Mouse (Mus musculus) intestine, postnatal 0 days (tissue): ENCODE measurements at regions not wholly inside any gene's neighbourhood (a gene's known extent, or its start where the extent isn't known, plus 50 kb on each side); places are given as distances from the start of the nearest gene placed in this dataset.

Source experiments
- ATAC-seq: fragments of 200-750 bp; cut with Nextera tagmentation; 2 replicates; pipeline ENCODE4 v1.8.0; 2017; ENCODE audit warnings: mild to moderate bottlenecking, moderate TSS enrichment, moderate library complexity
- H3K27ac ChIP-seq: fragments of 300-500 bp; sonication (generic); 2 replicates; pipeline ENCODE4 v1.5.1; 2014; ENCODE audit warnings: mild to moderate bottlenecking, low read depth, low read length, moderate library complexity
- H3K27me3 ChIP-seq: fragments of 300-500 bp; sonication (generic); replicated peaks from 2 replicates; pipeline ENCODE4 v1.6.1; 2014; ENCODE audit warnings: low read length, mixed read lengths; ENCODE audit not compliant: control insufficient read depth, insufficient read depth
- H3K36me3 ChIP-seq: fragments of 300-500 bp; sonication (generic); 2 replicates; pipeline ENCODE4 v1.6.1; 2014; ENCODE audit warnings: mild to moderate bottlenecking, moderate library complexity; ENCODE audit not compliant: control insufficient read depth, insufficient read depth
- H3K4me1 ChIP-seq: fragments of 300-500 bp; sonication (generic); replicated peaks from 2 replicates; pipeline ENCODE4 v1.6.1; 2014; ENCODE audit warnings: antibody characterized with exemption, low read length, mixed read lengths; ENCODE audit not compliant: control insufficient read depth, insufficient read depth
- H3K4me2 ChIP-seq: fragments of 300-500 bp; sonication (generic); replicated peaks from 2 replicates; pipeline ENCODE4 v1.6.1; 2014; ENCODE audit warnings: low read depth, mild to moderate bottlenecking, moderate library complexity
- H3K4me3 ChIP-seq: fragments of 300-500 bp; sonication (generic); 2 replicates; pipeline ENCODE4 v1.5.1; 2014; ENCODE audit warnings: low read depth, low read length
- H3K9ac ChIP-seq: fragments of 300-500 bp; sonication (generic); 2 replicates; pipeline ENCODE4 v1.6.1; 2014; ENCODE audit warnings: mild to moderate bottlenecking, low read depth, low read length
- H3K9me3 ChIP-seq: fragments of 300-500 bp; sonication (generic); 2 replicates; pipeline ENCODE4 v1.6.1; 2016; ENCODE audit warnings: mixed run types; ENCODE audit not compliant: control insufficient read depth
- CTCF ChIP-seq: sonication (generic); IDR thresholded peaks from 2 replicates; pipeline ENCODE4 v1.5.1; 2016; ENCODE audit warnings: low read depth, mild to moderate bottlenecking, control low read depth, antibody characterized with exemption, moderate library complexity
- WGBS: fragments of 180-500 bp; shearing (Covaris S2); extraction: QIAGEN DNeasy Blood & Tissue Kit; methylation state at CpG from one replicate; pipeline ENCODE4 v1.1.7; 2014; 5-methylcytosine and 5-hydroxymethylcytosine counted together

- no peaks in the 10 kb centered on the region for H3K4me1 ChIP-seq
- H3K4me3 ChIP-seq, result no peak overlapping the region
- WGBS, result 71% methylated on average over 12 of the region's 12 CpGs
- no peak for TF ChIP-seq CTCF
- H3K27ac ChIP-seq, result no peak overlapping the region
- no peaks in the 10 kb centered on the region for H3K27me3 ChIP-seq
- no peak for ATAC-seq
- H3K36me3 ChIP-seq, result no peaks in the 10 kb centered on the region
- no peak overlapping the region for H3K4me2 ChIP-seq
- H3K9me3 ChIP-seq, result no peaks in the 10 kb centered on the region
- H3K9ac ChIP-seq, result no peak overlapping the region
Observed at GRCm38 (mm10) chr3:34377329-34377728, 272.9 kb upstream of the Sox2 start.

DNA sequence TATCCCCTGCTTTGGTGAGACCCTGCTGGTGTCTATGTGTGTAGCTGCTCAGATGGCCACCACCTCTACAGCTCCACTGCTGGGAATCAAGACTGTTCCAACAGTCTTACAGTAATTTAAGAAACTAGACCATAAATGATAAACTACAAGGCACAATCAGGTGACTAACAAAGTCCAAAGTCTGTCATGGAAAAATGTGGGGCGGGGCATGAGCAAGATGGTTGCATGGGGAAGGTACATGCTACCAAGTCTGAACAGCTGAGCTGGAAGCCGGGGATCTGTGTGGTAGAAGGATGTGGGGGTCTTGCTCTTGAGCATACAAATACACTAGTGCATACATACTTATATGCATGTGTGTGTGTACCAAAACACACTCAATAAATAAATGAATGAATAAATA lies 278.8 kb upstream of the Sox2 start:
- Histone ChIP-seq H3K4me2 (no peak overlapping the region), H3K27me3 (no peaks in the 10 kb centered on the region), H3K4me1 (no peaks in the 10 kb centered on the region), H3K27ac (no peak overlapping the region), H3K9ac (no peak overlapping the region), H3K4me3 (no peak overlapping the region), H3K9me3 (no peaks in the 10 kb centered on the region), H3K36me3 (no peaks in the 10 kb centered on the region)
- no peak for TF ChIP-seq CTCF
- ATAC-seq, result peak; percentile 66; the same call in 1 of the 2 replicates
- 72% methylated on average over 2 of the region's 2 CpGs for WGBS

GRCm38 (mm10) chr3:34338100-34338499 lies 257.0 kb upstream of the Dnajc19 start:
- 55% methylated on average over 9 of the region's 9 CpGs for WGBS

DNA sequence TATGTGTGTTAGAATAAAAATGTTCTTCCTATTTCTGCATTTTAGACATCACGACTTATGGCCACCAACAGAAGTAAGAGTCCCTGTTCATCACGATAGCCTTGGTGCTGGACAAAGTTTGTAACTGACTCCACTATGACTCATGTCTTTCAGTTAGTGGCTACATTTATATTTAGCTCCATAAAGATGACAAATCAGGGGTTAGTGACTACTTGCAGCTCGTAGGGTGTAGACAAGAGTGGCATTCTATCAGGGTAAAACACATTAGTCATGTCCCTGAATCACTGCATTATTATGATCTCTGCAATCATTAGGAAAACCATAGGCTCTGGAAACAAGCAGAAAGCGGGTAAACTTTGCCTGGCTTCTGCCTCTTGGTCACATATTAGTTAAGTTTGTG lies 252.4 kb upstream of the Dnajc19 start:
- Histone ChIP-seq H3K27me3 (no peaks in the 10 kb centered on the region), H3K9me3 (no peaks in the 10 kb centered on the region), H3K27ac (no peak overlapping the region), H3K36me3 (no peaks in the 10 kb centered on the region), H3K9ac (no peak overlapping the region), H3K4me3 (no peak overlapping the region), H3K4me2 (no peak overlapping the region), H3K4me1 (peaks cover 8% of the 10 kb centered on the region; the same call in 1 of the 2 replicates)
- no peak for ATAC-seq
- no peak for TF ChIP-seq CTCF
- 66% methylated on average over 4 of the region's 4 CpGs for WGBS

More at GRCm38 (mm10) chr3:34338100-34338499, 257.0 kb upstream of the Dnajc19 start:
- no peaks in the 10 kb centered on the region for H3K27me3 ChIP-seq
- no peak for TF ChIP-seq CTCF
- H3K27ac ChIP-seq, result no peak overlapping the region
- H3K4me2 ChIP-seq, result no peak overlapping the region
- H3K36me3 ChIP-seq, result no peaks in the 10 kb centered on the region
- no peak overlapping the region for H3K9ac ChIP-seq
- no peaks in the 10 kb centered on the region for H3K9me3 ChIP-seq
- no peaks in the 10 kb centered on the region for H3K4me1 ChIP-seq
- ATAC-seq, result no peak
- no peak overlapping the region for H3K4me3 ChIP-seq

DNA sequence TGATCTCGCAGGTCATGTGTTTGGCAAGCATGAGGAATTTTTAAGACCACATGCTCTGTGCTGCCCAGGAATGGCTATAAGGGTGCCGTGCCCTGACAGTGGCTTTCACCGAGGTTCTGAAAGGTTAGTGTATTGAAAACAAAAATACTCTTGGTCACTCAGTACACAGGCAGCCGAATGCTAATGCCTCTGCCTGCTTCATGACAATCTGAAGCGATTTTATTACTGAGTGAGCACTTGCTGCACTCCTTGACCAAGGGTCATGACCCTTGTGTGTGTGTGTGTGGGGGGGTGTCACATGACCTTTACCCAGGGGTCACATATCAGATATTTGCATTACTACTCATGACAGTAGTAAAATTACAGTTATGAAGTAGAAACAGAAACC lies 250.8 kb upstream of the Dnajc19 start:
- no peaks in the 10 kb centered on the region for H3K9me3 ChIP-seq
- no peak overlapping the region for H3K9ac ChIP-seq
- no peak overlapping the region for H3K27ac ChIP-seq
- H3K4me2 ChIP-seq, result peak overlapping the region; percentile 44
- no peaks in the 10 kb centered on the region for H3K36me3 ChIP-seq
- no peak overlapping the region for H3K4me3 ChIP-seq
- H3K4me1 ChIP-seq, result peaks cover 8% of the 10 kb centered on the region; the same call in 1 of the 2 replicates
- no peaks in the 10 kb centered on the region for H3K27me3 ChIP-seq
- TF ChIP-seq CTCF, result no peak
- 15% methylated on average over 5 of the region's 5 CpGs for WGBS
- ATAC-seq, result no peak

DNA sequence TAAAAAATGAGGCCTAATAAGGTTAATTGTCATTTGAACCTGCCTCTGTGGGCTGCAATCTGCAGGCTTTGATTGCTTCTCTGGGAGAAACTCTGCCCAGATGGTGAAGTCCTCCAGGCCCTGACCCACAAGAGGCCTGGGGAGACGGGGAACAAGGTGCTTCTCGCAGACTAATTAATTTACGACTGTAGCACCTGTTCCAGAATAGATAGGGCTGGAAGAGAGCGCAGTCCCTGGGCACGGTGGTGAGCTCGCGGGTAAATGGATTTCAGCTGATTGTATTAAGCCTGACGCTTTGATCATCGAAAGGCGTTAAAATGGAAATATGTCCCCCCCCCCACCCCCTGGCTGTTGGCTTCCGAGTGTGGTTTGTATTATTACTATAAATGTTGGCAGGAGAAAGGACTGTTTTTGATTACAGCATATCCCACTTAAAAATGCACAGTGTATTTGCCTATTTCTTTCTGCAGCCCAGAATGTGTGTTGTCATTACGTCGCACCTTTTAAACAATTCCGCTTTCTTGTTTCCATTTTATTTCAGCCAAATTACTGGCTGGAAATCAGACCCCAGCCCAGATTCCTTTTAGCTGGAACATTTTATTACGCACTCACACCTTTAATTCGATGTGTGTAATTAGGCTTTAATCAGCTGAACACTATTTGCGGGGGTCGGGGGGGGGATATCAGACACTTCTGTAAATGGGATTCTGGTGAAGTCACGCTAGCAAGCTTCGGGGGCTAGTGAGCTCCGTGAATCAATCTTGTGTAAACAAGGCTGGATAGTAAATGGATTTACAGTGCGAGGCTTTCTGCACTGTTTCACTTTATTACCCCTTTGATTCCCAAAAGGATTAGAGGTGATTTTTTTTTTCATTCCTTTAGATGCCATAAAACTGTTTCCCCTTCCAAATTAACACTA lies 250.1 kb upstream of the Dnajc19 start:
- peak; percentile 69; the same call in 1 of the 2 replicates for ATAC-seq
- Histone ChIP-seq H3K4me1 (peaks cover 8% of the 10 kb centered on the region; the same call in 1 of the 2 replicates), H3K9me3 (no peaks in the 10 kb centered on the region), H3K4me3 (no peak overlapping the region), H3K9ac (no peak overlapping the region), H3K27ac (no peak overlapping the region), H3K4me2 (peak overlapping the region; percentile 44), H3K36me3 (no peaks in the 10 kb centered on the region), H3K27me3 (no peaks in the 10 kb centered on the region)
- no peak for TF ChIP-seq CTCF
- 19% methylated on average over 22 of the region's 22 CpGs for WGBS
